Mouse (Mus musculus) ovary, postnatal 36 days (tissue): ENCODE measurements around the gene Ifngr1.
"Not testable (repeated sequence)": the region's sequence is repeated elsewhere in the genome, so short reads cannot be mapped to it uniquely, and the experiment has no call there.

Experiments used
- DNase-seq: peaks from one replicate; pipeline ENCODE4 v3.0.0; 2022; ENCODE audit warnings: low spot score, mixed read lengths

The Ifngr1 gene

GRCm38 (mm10) chr10:19587281-19587680, 4.5 kb upstream of the Ifngr1 start:
- no peak for DNase-seq

- DNase-seq = no peak
Observed at GRCm38 (mm10) chr10:19589626-19590025, 2.1 kb upstream of the Ifngr1 start.

GRCm38 (mm10) chr10:19591286-19591640, 486 bp upstream of the Ifngr1 start:
- DNase-seq = no peak

GRCm38 (mm10) chr10:19592556-19592955, 807 bp downstream of the Ifngr1 start:
- no peak for DNase-seq

GRCm38 (mm10) chr10:19593296-19593695, 1.5 kb downstream of the Ifngr1 start:
- no peak for DNase-seq

- no peak for DNase-seq
Observed at GRCm38 (mm10) chr10:19594201-19594905, 2.6 kb downstream of the Ifngr1 start.

GRCm38 (mm10) chr10:19596866-19597265, 5.1 kb downstream of the Ifngr1 start:
- DNase-seq = no peak

GRCm38 (mm10) chr10:19598091-19598490, 6.3 kb downstream of the Ifngr1 start:
- DNase-seq = no peak

- DNase-seq = no peak
Observed at GRCm38 (mm10) chr10:19599331-19600092, 7.8 kb downstream of the Ifngr1 start.

- DNase-seq = no peak
Observed at GRCm38 (mm10) chr10:19600093-19600420, 8.3 kb downstream of the Ifngr1 start.

GRCm38 (mm10) chr10:19601502-19601901, 9.8 kb downstream of the Ifngr1 start:
- DNase-seq = not testable (repeated sequence)

GRCm38 (mm10) chr10:19603231-19603630, 11.5 kb downstream of the Ifngr1 start:
- DNase-seq = no peak

GRCm38 (mm10) chr10:19609125-19609524, 17.4 kb downstream of the Ifngr1 start:
- DNase-seq = no peak

GRCm38 (mm10) chr10:19611616-19612015, 19.9 kb downstream of the Ifngr1 start:
- no peak for DNase-seq

- no peak for DNase-seq
Observed at GRCm38 (mm10) chr10:19613111-19613753, 21.5 kb downstream of the Ifngr1 start.

GRCm38 (mm10) chr10:19619736-19620135, 28.0 kb downstream of the Ifngr1 start:
- DNase-seq = no peak

- no peak for DNase-seq
Observed at GRCm38 (mm10) chr10:19621408-19622048, 29.8 kb downstream of the Ifngr1 start, which contains the start of gene Il22ra2. Gene Il22ra2 (plus strand): TSS chr10:19621998.

- no peak for DNase-seq
Observed at GRCm38 (mm10) chr10:19624617-19625016, 32.9 kb downstream of the Ifngr1 start.

- DNase-seq = no peak
Observed at GRCm38 (mm10) chr10:19627342-19627741, 35.6 kb downstream of the Ifngr1 start.

- no peak for DNase-seq
Observed at GRCm38 (mm10) chr10:19627748-19628147, 36.0 kb downstream of the Ifngr1 start.

GRCm38 (mm10) chr10:19631616-19632195, 40.0 kb downstream of the Ifngr1 start:
- DNase-seq = no peak

GRCm38 (mm10) chr10:19638851-19639250, 47.1 kb downstream of the Ifngr1 start:
- DNase-seq = no peak
